Comparison of ENCODE assay signal across 22 mouse cellular contexts in genomic region chr9:65639065-65639464, GRCm38 (mm10). TPM values are rescaled to one million over a fixed set of nuclear protein-coding genes. Genes with fewer than 3 reads are reported as not detected.
DNase-seq lines count a peak whose midpoint lies in the region.
"Had no signal": no experiment of that assay in that cellular context is flagged by ENCODE, and none has a peak within 500 bp of the region (broad histone marks: within the 10 kb centered on the region; RNA-seq: fewer than 3 reads in every experiment).

No protein-coding gene starts in this region.

- H3K36me3 ChIP-seq in heart, embryonic 10.5 days = peaks cover 6% of the 10 kb centered on the region; the same call in 1 of the 2 replicates
- no peaks in the 10 kb centered on the region for H3K36me3 ChIP-seq in limb, embryonic 10.5 days
- H3K36me3 ChIP-seq: embryonic facial prominence, embryonic 15.5 days; G1E; hindbrain, embryonic 12.5 days; midbrain, embryonic 12.5 days; neural tube, embryonic 13.5 days had no signal

- peak overlapping the region; percentile 24 for H3K4me3 ChIP-seq in heart, embryonic 10.5 days
- H3K4me3 ChIP-seq in brown adipose tissue, adult 24 weeks (ENCODE audit: insufficient read depth, low read depth, low read length) = no peak overlapping the region
- no peak overlapping the region for H3K4me3 ChIP-seq in limb, embryonic 10.5 days
- H3K4me3 ChIP-seq: embryonic facial prominence, embryonic 15.5 days; hindbrain, embryonic 12.5 days; midbrain, embryonic 12.5 days; neural tube, embryonic 13.5 days had no signal

- WGBS in heart, embryonic 10.5 days = 23% methylated on average over 5 of the region's 5 CpGs
- WGBS in limb, embryonic 10.5 days = 57% methylated on average over 5 of the region's 5 CpGs

- H3K4me1 ChIP-seq in heart, embryonic 10.5 days = peaks cover 59% of the 10 kb centered on the region
- H3K4me1 ChIP-seq in brown adipose tissue, adult 24 weeks (ENCODE audit: control insufficient read depth, insufficient read depth, insufficient read length, low read length) = 0 out of 2 replicates have a peak, but pooled peaks cover 5% of the 10 kb centered on the region
- H3K4me1 ChIP-seq in limb, embryonic 10.5 days = peaks cover 38% of the 10 kb centered on the region

- DNase-seq in heart, embryonic 10.5 days (ENCODE audit: low spot score) = peak; percentile 84
- DNase-seq in heart, adult 11 months = no peak
- DNase-seq in kidney, adult 9 months = peak; percentile 33
- DNase-seq in kidney, postnatal 14 days = no peak
- DNase-seq in limb, embryonic 10.5 days (ENCODE audit: low spot score) = no peak
- no peak for DNase-seq in lung, postnatal 25 days (ENCODE audit: low spot score)
- no peak for DNase-seq in layer of hippocampus, postnatal 36 days
- DNase-seq: cerebellum, postnatal 10 days; embryo, embryonic 11 days; gastrocnemius, postnatal 25 days; layer of hippocampus, adult 9-11 months; lung, adult 18-20 months; lung, postnatal 4 days; right cerebral cortex, postnatal 14 days; thymus, postnatal 14 days had no signal

- H3K27me3 ChIP-seq in heart, embryonic 10.5 days (ENCODE audit: insufficient read depth, poor library complexity, severe bottlenecking) = no peaks in the 10 kb centered on the region
- no peaks in the 10 kb centered on the region for H3K27me3 ChIP-seq in limb, embryonic 10.5 days (ENCODE audit: low read depth, poor library complexity, severe bottlenecking)
- H3K27me3 ChIP-seq: embryonic facial prominence, embryonic 15.5 days; hindbrain, embryonic 12.5 days; neural tube, embryonic 13.5 days had no signal

- peak overlapping the region; percentile 86 for H3K27ac ChIP-seq in heart, embryonic 10.5 days
- peak overlapping the region; percentile 4; the same call in 1 of the 2 replicates for H3K27ac ChIP-seq in brown adipose tissue, adult 24 weeks (replicated peaks; ENCODE audit: low read depth, low read length)
- peak overlapping the region; percentile 56 for H3K27ac ChIP-seq in limb, embryonic 10.5 days
- H3K27ac ChIP-seq: embryonic facial prominence, embryonic 15.5 days; hindbrain, embryonic 12.5 days; midbrain, embryonic 12.5 days; neural tube, embryonic 13.5 days had no signal

- no peaks in the 10 kb centered on the region for H3K9me3 ChIP-seq in heart, embryonic 10.5 days
- no peaks in the 10 kb centered on the region for H3K9me3 ChIP-seq in limb, embryonic 10.5 days (replicated peaks)
- H3K9me3 ChIP-seq: embryonic facial prominence, embryonic 15.5 days; G1E; hindbrain, embryonic 12.5 days; midbrain, embryonic 12.5 days; neural tube, embryonic 13.5 days had no signal

RNA-seq across cellular contexts. Expression of gene Rbpms2, which starts 9.6 kb away (rescaled TPM):
- 117 and 179 TPM in 2 replicates for polyA plus RNA-seq in heart, embryonic 10.5 days (2016; fragmentation: Nextera tagmentation; extraction: Ambion mirVana)
- 72.4 and 81.8 TPM in 2 replicates for polyA plus RNA-seq in brown adipose tissue, adult 24 weeks (2012; ENCODE audit: insufficient read depth, insufficient read length, missing spikeins)
- 33.5 and 40.4 TPM in 2 replicates for polyA plus RNA-seq in limb, embryonic 10.5 days (2016; fragmentation: Nextera tagmentation; extraction: Ambion mirVana)
- total RNA-seq in layer of hippocampus, postnatal 36 days (2021) = 1 to 10 TPM; 3.2 to 4.0 TPM

RNA-seq across cellular contexts. Expression of gene Oaz2, which starts 28.7 kb away (rescaled TPM):
- polyA plus RNA-seq in heart, embryonic 10.5 days (2016; fragmentation: Nextera tagmentation; extraction: Ambion mirVana) = 268 and 288 TPM in 2 replicates
- polyA plus RNA-seq in brown adipose tissue, adult 24 weeks (2012; ENCODE audit: insufficient read depth, insufficient read length, missing spikeins) = 52.7 and 66.3 TPM in 2 replicates
- 267 and 319 TPM in 2 replicates for polyA plus RNA-seq in limb, embryonic 10.5 days (2016; fragmentation: Nextera tagmentation; extraction: Ambion mirVana)
- total RNA-seq in layer of hippocampus, postnatal 36 days (2021) = 100 to 1,000 TPM; 189 to 220 TPM

RNA-seq across cellular contexts. Expression of gene Pif1, which starts 52.1 kb away (rescaled TPM):
- 16.7 and 17.7 TPM in 2 replicates for polyA plus RNA-seq in heart, embryonic 10.5 days (2016; fragmentation: Nextera tagmentation; extraction: Ambion mirVana)
- polyA plus RNA-seq in brown adipose tissue, adult 24 weeks (2012; ENCODE audit: insufficient read depth, insufficient read length, missing spikeins) = not detected in 2 replicates
- polyA plus RNA-seq in limb, embryonic 10.5 days (2016; fragmentation: Nextera tagmentation; extraction: Ambion mirVana) = 24.5 and 26.7 TPM in 2 replicates
- under 1 TPM; 0.12 to 0.25 TPM for total RNA-seq in layer of hippocampus, postnatal 36 days (2021)
- total RNA-seq: gastrocnemius, postnatal 25 days; liver, adult 2 months had no signal

RNA-seq across cellular contexts. Expression of gene Plekho2, which starts 59.2 kb away (rescaled TPM):
- polyA plus RNA-seq in heart, embryonic 10.5 days (2016; fragmentation: Nextera tagmentation; extraction: Ambion mirVana) = 12.8 and 14.2 TPM in 2 replicates
- 6.2 and 7.5 TPM in 2 replicates for polyA plus RNA-seq in brown adipose tissue, adult 24 weeks (2012; ENCODE audit: insufficient read depth, insufficient read length, missing spikeins)
- polyA plus RNA-seq in limb, embryonic 10.5 days (2016; fragmentation: Nextera tagmentation; extraction: Ambion mirVana) = 10.0 and 13.0 TPM in 2 replicates
- 10 to 100 TPM in 1 of 2 experiments, 1 to 10 TPM in 1; 9.8 to 10.9 TPM for total RNA-seq in layer of hippocampus, postnatal 36 days (2021)

Comparison
In these comparisons a context has a peak if more than half of its experiments do, and no peak if none do; other contexts are left out.
1. DNase-seq: peak in heart, embryonic 10.5 days (single experiment) and kidney, adult 9 months (single experiment); none in heart, adult 11 months (single experiment), kidney, postnatal 14 days (single experiment), limb, embryonic 10.5 days (single experiment), lung, postnatal 25 days (single experiment) and layer of hippocampus, postnatal 36 days (0 of 2).
2. H3K27ac ChIP-seq: peak in every context shown above with its lines; median percentile 86 in heart, embryonic 10.5 days; 56 in limb, embryonic 10.5 days; 4 in brown adipose tissue, adult 24 weeks.
3. RNA of gene Pif1, which starts 52.1 kb away (polyA plus RNA-seq): 24.5 to 26.7 TPM in limb, embryonic 10.5 days and 16.7 to 17.7 TPM in heart, embryonic 10.5 days; not detected in brown adipose tissue, adult 24 weeks; every median in the first group is over 10 times any median in the second.